Mouse (Mus musculus) bone marrow, adult 2 months (tissue): ENCODE results near the gene Fras1. TPM values are rescaled to one million over a fixed set of nuclear protein-coding genes. Genes with fewer than 3 reads are reported as not detected.

Experiments
- H3K27ac ChIP-seq: fragments of 200-500 bp; 2 replicates; pipeline ENCODE4 v1.5.1; 2012; ENCODE audit warnings: low read depth, mild to moderate bottlenecking, control low read depth, inconsistent platforms, low read length; ENCODE audit not compliant: control insufficient read depth, poor library complexity, insufficient read depth
- H3K4me1 ChIP-seq: fragments of 200-500 bp; 2 replicates; pipeline ENCODE4 v1.6.1; 2011; ENCODE audit warnings: low read length; ENCODE audit not compliant: control insufficient read depth, insufficient read depth
- H3K4me3 ChIP-seq: fragments of 200-500 bp; replicated peaks from 2 replicates; pipeline ENCODE3; 2011; ENCODE audit warnings: mild to moderate bottlenecking, low read depth, low read length, control low read depth; ENCODE audit not compliant: control insufficient read depth
- CTCF ChIP-seq: fragments of 200-500 bp; IDR thresholded peaks from 2 replicates; pipeline ENCODE4 v1.5.1; 2011; ENCODE audit warnings: low read length, control low read depth; ENCODE audit not compliant: control insufficient read depth, insufficient read depth
- POLR2A ChIP-seq: fragments of 200-500 bp; IDR thresholded peaks from 2 replicates; pipeline ENCODE4 v1.6.1; 2011; ENCODE audit warnings: low read depth, mild to moderate bottlenecking, control low read depth, low read length, borderline replicate concordance; ENCODE audit not compliant: control insufficient read depth
- WGBS: fragments of 180-500 bp; shearing (Covaris S2); methylation state at CpG from one replicate; pipeline ENCODE4 v1.1.7; 2018; 5-methylcytosine and 5-hydroxymethylcytosine counted together
- polyA plus RNA-seq: library from polyadenylated mRNA; stranded (reverse); fragments of >200 nt; gene quantifications from 2 replicates; pipeline ENCODE4 v1.2.4, GENCODE M21; 2011; ENCODE audit warnings: low replicate concordance; ENCODE audit not compliant: missing spikeins, insufficient read depth, insufficient read length

Fras1 gene
- polyA plus RNA-seq, 1 experiment, result not detected

DNA sequence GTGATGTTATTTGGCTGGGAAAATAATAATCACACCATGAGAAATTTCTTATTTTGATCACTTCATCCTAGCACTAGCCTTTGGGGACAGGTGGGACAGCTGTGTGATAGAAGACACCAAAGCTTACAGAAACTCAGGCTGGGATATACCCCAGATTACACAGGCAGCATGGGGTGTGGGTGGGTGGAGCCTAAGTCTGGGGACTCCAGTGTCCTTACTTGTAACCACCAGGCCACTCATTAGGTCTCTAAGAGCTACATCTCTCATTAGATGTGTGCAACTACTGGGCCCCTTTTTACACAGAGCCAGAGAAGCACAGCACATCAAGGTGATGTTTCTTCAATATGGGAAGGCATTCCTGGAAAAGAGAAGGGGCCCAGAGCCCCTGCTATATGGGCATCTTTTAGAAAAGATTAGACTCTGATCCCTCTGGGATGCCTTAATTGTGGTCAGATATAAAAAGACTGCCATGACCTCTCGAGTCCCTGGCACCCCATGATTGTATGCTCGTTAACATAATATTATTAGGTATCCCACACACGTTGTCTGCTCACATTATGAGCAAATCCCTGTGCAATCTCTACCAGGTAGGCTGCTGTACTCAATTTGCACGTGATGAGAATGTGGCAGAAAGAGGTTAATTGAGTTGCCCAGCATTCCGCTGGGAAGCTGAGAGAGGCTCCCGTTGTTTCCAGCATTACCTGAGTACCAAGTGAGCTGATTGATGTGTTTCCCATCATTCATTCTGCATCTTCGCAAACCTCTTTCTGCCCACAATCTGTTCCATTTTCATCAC, 230.4 kb downstream of the Fras1 start:
- Histone ChIP-seq H3K27ac (no peak overlapping the region), H3K4me1 (no peaks in the 10 kb centered on the region), H3K4me3 (no peak overlapping the region)
- WGBS, result 78% methylated on average over 7 of the region's 7 CpGs
- TF ChIP-seq POLR2A (no peak), CTCF (no peak)

GRCm38 (mm10) chr5:96608036-96608435, 234.3 kb downstream of the Fras1 start:
- no peak overlapping the region for H3K27ac ChIP-seq
- 67% methylated on average over 5 of the region's 5 CpGs for WGBS
- H3K4me1 ChIP-seq, result no peaks in the 10 kb centered on the region
- TF ChIP-seq POLR2A (no peak), CTCF (no peak)
- no peak overlapping the region for H3K4me3 ChIP-seq

- TF ChIP-seq POLR2A (no peak), CTCF (no peak)
- no peaks in the 10 kb centered on the region for H3K4me1 ChIP-seq
- no peak overlapping the region for H3K4me3 ChIP-seq
- H3K27ac ChIP-seq, result no peak overlapping the region
- 70% methylated on average over 3 of the region's 3 CpGs for WGBS
Observed at GRCm38 (mm10) chr5:96608581-96609280, 235.0 kb downstream of the Fras1 start.

GRCm38 (mm10) chr5:96612077-96612476, 238.3 kb downstream of the Fras1 start:
- H3K27ac ChIP-seq, result no peak overlapping the region
- no peak overlapping the region for H3K4me3 ChIP-seq
- H3K4me1 ChIP-seq, result no peaks in the 10 kb centered on the region
- TF ChIP-seq POLR2A (no peak), CTCF (no peak)
- WGBS, result 77% methylated on average over 10 of the region's 10 CpGs

DNA sequence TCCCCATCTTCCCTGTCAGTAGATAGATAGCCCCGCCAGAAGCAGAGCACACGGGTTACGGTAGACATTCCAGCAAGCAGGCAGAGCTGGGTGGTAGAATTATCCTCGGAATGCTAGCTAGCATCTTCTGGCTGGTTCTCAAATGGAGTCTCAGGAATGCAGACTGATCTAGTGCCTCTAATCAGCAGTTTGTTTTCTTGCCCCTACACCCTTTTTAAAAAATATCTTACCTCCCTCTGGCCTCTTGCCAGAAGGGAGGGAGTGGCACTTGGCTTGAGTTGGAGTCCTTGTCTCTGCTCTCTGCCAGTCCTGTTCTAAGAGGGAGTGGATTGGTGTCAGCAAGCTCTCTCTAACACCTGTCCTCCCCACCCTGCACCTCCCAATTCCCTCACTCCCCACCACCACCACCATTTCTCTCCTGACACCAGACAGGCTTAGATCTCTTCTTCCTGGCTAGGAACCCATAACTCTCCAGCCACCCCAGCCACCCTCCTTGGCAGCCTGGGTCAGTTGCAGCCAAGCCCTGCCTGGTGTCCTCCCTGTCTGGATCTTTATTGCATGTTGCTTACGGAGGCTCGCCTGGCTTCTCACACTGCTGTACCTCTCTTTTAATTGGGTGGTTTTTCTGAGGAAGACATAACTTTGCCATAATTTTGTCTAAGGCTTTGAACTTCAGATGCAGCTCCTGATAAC, 243.3 kb downstream of the Fras1 start:
- Histone ChIP-seq H3K4me1 (no peaks in the 10 kb centered on the region), H3K4me3 (no peak overlapping the region), H3K27ac (no peak overlapping the region)
- WGBS, result 76% methylated on average over 6 of the region's 6 CpGs
- TF ChIP-seq POLR2A, result no peak
- TF ChIP-seq CTCF, result no peak

DNA sequence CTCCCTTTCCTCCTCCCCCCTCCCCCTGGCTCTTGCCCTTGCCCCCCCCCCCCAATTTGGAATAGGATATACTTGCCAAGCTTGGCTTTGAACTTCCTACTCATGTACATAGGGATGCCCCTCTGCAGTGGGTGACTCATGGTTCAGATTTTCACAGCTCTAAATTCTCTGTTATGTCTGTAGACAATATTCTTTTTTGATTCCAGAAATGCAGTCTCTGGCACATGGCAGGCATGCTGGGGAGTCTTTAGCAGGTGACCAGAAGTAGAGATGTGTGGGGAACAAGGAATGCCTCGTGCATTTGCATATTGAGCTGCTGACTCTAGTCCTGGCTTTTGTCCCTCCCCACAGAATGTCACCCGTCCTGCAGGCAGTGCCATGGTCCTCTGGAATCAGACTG, 244.3 kb downstream of the Fras1 start:
- Histone ChIP-seq H3K27ac (no peak overlapping the region), H3K4me3 (no peak overlapping the region), H3K4me1 (no peaks in the 10 kb centered on the region)
- no peak for TF ChIP-seq POLR2A
- TF ChIP-seq CTCF, result no peak
- WGBS, result 48% methylated on average over 2 of the region's 2 CpGs

- Histone ChIP-seq H3K27ac (no peak overlapping the region), H3K4me3 (no peak overlapping the region), H3K4me1 (no peaks in the 10 kb centered on the region)
- TF ChIP-seq CTCF, result no peak
- TF ChIP-seq POLR2A, result no peak
- WGBS, result 10% methylated on average over 2 of the region's 2 CpGs
Observed at GRCm38 (mm10) chr5:96620209-96620608, 246.5 kb downstream of the Fras1 start.

- H3K4me1 ChIP-seq, result no peaks in the 10 kb centered on the region
- no peak overlapping the region for H3K27ac ChIP-seq
- WGBS, result 73% methylated on average over 5 of the region's 5 CpGs
- H3K4me3 ChIP-seq, result no peak overlapping the region
- TF ChIP-seq POLR2A (no peak), CTCF (no peak)
Observed at GRCm38 (mm10) chr5:96620618-96621017, 246.9 kb downstream of the Fras1 start.
